Mouse (Mus musculus) limb, embryonic 14.5 days (tissue): Measurements from ENCODE around the gene Dcaf8. TPM values are rescaled to one million over a fixed set of nuclear protein-coding genes. Genes with fewer than 3 reads are reported as not detected.

Source experiments
- ATAC-seq: fragments of 200-750 bp; cut with Nextera tagmentation; 2 replicates; pipeline ENCODE4 v1.8.0; 2017; ENCODE audit warnings: low read depth, moderate number of reproducible peaks, moderate TSS enrichment; ENCODE audit not compliant: low FRiP score
- DNase-seq: peaks from one replicate; pipeline ENCODE4 v3.0.0-alpha.2; 2015; ENCODE audit warnings: low spot score
- H3K27ac ChIP-seq: fragments of 300-500 bp; sonication (generic); replicated peaks from 2 replicates; pipeline ENCODE4 v1.5.1; 2014; ENCODE audit warnings: low read depth, mild to moderate bottlenecking, low read length, moderate library complexity, mixed read lengths
- H3K27me3 ChIP-seq: fragments of 300-500 bp; sonication (generic); 2 replicates; pipeline ENCODE4 v1.6.1; 2014; ENCODE audit warnings: low read length, mixed read lengths; ENCODE audit not compliant: control insufficient read depth, insufficient read depth
- H3K36me3 ChIP-seq: fragments of 300-500 bp; sonication (generic); 2 replicates; pipeline ENCODE4 v1.6.1; 2014; ENCODE audit warnings: mild to moderate bottlenecking, low read length, moderate library complexity, mixed read lengths; ENCODE audit not compliant: control insufficient read depth, insufficient read depth
- H3K4me1 ChIP-seq: fragments of 300-500 bp; sonication (generic); 2 replicates; pipeline ENCODE4 v1.6.1; 2014; ENCODE audit warnings: antibody characterized with exemption, low read length, mixed read lengths; ENCODE audit not compliant: control insufficient read depth, insufficient read depth
- H3K4me2 ChIP-seq: fragments of 300-500 bp; sonication (generic); replicated peaks from 2 replicates; pipeline ENCODE4 v1.6.1; 2014; ENCODE audit warnings: low read depth, mild to moderate bottlenecking, low read length, moderate library complexity; ENCODE audit not compliant: severe bottlenecking
- H3K4me3 ChIP-seq: fragments of 300-500 bp; sonication (generic); replicated peaks from 2 replicates; pipeline ENCODE4 v1.5.1; 2014; ENCODE audit warnings: low read length
- H3K9ac ChIP-seq: fragments of 300-500 bp; sonication (generic); 2 replicates; pipeline ENCODE4 v1.6.1; 2014; ENCODE audit warnings: mild to moderate bottlenecking, low read depth, low read length, moderate library complexity; ENCODE audit not compliant: severe bottlenecking
- H3K9me3 ChIP-seq: fragments of 300-500 bp; sonication (generic); 2 replicates; pipeline ENCODE4 v1.6.1; 2016; ENCODE audit warnings: low read length; ENCODE audit not compliant: control insufficient read depth
- POLR2A ChIP-seq: fragments of 200-500 bp; IDR thresholded peaks from 2 replicates; pipeline ENCODE4 v1.8.0; 2012; ENCODE audit warnings: inconsistent platforms, mild to moderate bottlenecking, moderate library complexity, borderline replicate concordance; ENCODE audit not compliant: insufficient read depth, insufficient read length; ENCODE audit errors: extremely low read depth
- WGBS: fragments of 180-500 bp; shearing (Covaris S2); extraction: QIAGEN DNeasy Blood & Tissue Kit; methylation state at CpG from one replicate; pipeline ENCODE4 v1.1.7; 2014; 5-methylcytosine and 5-hydroxymethylcytosine counted together
- polyA plus RNA-seq, 2 experiments: library from polyadenylated mRNA; depleted of rRNA in 1 of 2; stranded (reverse) in 1 of 2; unstranded in 1 of 2; fragments of >200 nt; fragmentation: Nextera tagmentation in 1 of 2; extraction: Ambion mirVana in 1 of 2; gene quantifications; 2 replicates each; pipeline versions ENCODE4 v1.2.1 to v1.2.3; 2012 to 2014

Gene Dcaf8
- polyA plus RNA-seq, 2 experiments: 120 to 121 TPM

- TF ChIP-seq POLR2A: no peak
- ATAC-seq: no peak
- Histone ChIP-seq H3K4me1 (no peaks in the 10 kb centered on the region), H3K4me3 (no peak overlapping the region), H3K27ac (no peak overlapping the region), H3K36me3 (peaks cover 21% of the 10 kb centered on the region), H3K9me3 (no peaks in the 10 kb centered on the region), H3K4me2 (no peak overlapping the region), H3K9ac (no peak overlapping the region), H3K27me3 (no peaks in the 10 kb centered on the region)
- DNase-seq: no peak
- 75% methylated on average over 4 of the region's 4 CpGs for WGBS
Observed at GRCm38 (mm10) chr1:172159970-172160369, 12.1 kb downstream of the Dcaf8 start.

DNA sequence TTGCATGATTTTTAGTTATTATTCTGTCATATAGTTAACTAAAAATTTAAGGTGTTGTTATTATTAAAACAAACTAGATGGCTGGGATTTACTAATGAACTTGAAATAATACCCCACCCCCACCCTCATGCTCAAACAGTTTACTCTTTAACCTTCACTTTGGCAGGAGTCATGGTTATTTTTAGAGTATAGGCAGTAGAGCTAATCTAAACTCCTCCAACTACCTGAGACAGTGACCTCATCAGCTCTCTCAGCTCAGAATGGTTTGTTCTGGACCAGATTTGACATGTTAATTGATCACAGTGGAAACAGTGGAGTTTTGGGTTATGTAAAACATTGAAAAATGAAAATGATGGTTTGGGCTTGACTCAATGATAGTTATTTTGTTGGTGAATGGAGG, 12.6 kb downstream of the Dcaf8 start:
- H3K4me2 ChIP-seq: no peak overlapping the region
- H3K36me3 ChIP-seq: peaks cover 21% of the 10 kb centered on the region
- no peak overlapping the region for H3K9ac ChIP-seq
- H3K4me1 ChIP-seq: no peaks in the 10 kb centered on the region
- no peak overlapping the region for H3K4me3 ChIP-seq
- DNase-seq (no peak), ATAC-seq (no peak)
- no peaks in the 10 kb centered on the region for H3K9me3 ChIP-seq
- no peak for TF ChIP-seq POLR2A
- H3K27ac ChIP-seq: no peak overlapping the region
- H3K27me3 ChIP-seq: no peaks in the 10 kb centered on the region

- H3K36me3 ChIP-seq: peaks cover 23% of the 10 kb centered on the region
- no peak overlapping the region for H3K9ac ChIP-seq
- H3K27ac ChIP-seq: no peak overlapping the region
- peak; percentile 30 for DNase-seq
- ATAC-seq: no peak
- H3K9me3 ChIP-seq: no peaks in the 10 kb centered on the region
- H3K4me3 ChIP-seq: no peak overlapping the region
- H3K4me1 ChIP-seq: no peaks in the 10 kb centered on the region
- no peak for TF ChIP-seq POLR2A
- WGBS: 95% methylated on average over 1 of the region's 1 CpGs
- no peak overlapping the region for H3K4me2 ChIP-seq
- H3K27me3 ChIP-seq: no peaks in the 10 kb centered on the region
Observed at GRCm38 (mm10) chr1:172162009-172162408, 14.1 kb downstream of the Dcaf8 start.

DNA sequence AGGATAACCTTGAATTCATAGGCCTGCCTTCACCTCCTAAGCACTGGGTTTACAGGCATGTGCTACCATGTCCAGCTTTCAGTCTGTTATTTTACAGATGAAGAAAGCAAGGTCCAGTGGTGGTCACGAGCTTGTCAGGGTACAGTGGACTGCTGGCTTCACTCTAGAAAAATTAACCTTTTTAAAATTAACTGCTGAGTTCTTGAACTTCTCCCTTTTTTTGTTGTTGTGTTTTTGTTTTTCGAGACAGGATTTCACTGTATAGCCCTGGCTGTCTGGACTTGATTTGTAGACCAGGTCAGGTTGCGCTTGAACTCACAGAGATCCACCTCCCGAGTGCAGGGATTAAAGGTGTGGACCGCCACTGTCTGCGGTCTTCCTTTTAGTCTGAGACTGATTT, 15.1 kb downstream of the Dcaf8 start:
- no peak overlapping the region for H3K4me2 ChIP-seq
- DNase-seq (no peak), ATAC-seq (no peak)
- no peaks in the 10 kb centered on the region for H3K4me1 ChIP-seq
- 79% methylated on average over 6 of the region's 6 CpGs for WGBS
- no peaks in the 10 kb centered on the region for H3K27me3 ChIP-seq
- TF ChIP-seq POLR2A: no peak
- H3K9ac ChIP-seq: no peak overlapping the region
- H3K27ac ChIP-seq: no peak overlapping the region
- no peak overlapping the region for H3K4me3 ChIP-seq
- peaks cover 32% of the 10 kb centered on the region for H3K36me3 ChIP-seq
- H3K9me3 ChIP-seq: no peaks in the 10 kb centered on the region

DNA sequence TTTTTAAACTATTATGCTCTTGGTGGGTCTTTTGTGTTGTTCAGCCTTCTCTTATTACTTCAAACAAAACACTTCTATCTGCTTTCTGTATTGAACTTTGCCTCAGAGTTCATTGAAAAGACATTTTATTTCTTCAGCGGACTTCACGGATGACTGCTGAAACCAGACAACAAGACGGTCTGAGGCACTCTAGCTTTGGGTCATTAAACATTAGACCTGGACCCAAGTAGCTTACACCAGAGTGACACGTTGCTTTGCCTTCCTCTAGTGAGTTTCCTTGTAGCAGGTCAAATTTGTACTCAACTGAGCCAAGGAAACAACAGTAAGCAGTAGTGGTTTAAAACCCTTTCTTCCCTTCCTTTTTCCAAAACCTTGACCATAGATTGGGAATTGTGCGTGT, 20.0 kb downstream of the Dcaf8 start:
- peaks cover 77% of the 10 kb centered on the region for H3K36me3 ChIP-seq
- H3K27me3 ChIP-seq: no peaks in the 10 kb centered on the region
- 92% methylated on average over 5 of the region's 5 CpGs for WGBS

GRCm38 (mm10) chr1:172169809-172170208, 21.9 kb downstream of the Dcaf8 start:
- H3K9me3 ChIP-seq: no peaks in the 10 kb centered on the region
- no peak overlapping the region for H3K9ac ChIP-seq
- no peaks in the 10 kb centered on the region for H3K27me3 ChIP-seq
- WGBS: 90% methylated on average over 5 of the region's 5 CpGs
- no peak for ATAC-seq
- no peaks in the 10 kb centered on the region for H3K4me1 ChIP-seq
- TF ChIP-seq POLR2A: no peak
- H3K36me3 ChIP-seq: peaks cover 95% of the 10 kb centered on the region
- H3K27ac ChIP-seq: no peak overlapping the region
- no peak overlapping the region for H3K4me3 ChIP-seq
- no peak overlapping the region for H3K4me2 ChIP-seq
- DNase-seq: no peak

More for the DNA sequence above, 20.0 kb downstream of the Dcaf8 start:
- Histone ChIP-seq H3K4me1 (no peaks in the 10 kb centered on the region), H3K9ac (no peak overlapping the region), H3K4me2 (no peak overlapping the region), H3K9me3 (no peaks in the 10 kb centered on the region), H3K27ac (no peak overlapping the region), H3K4me3 (no peak overlapping the region)
- DNase-seq (no peak), ATAC-seq (no peak)
- no peak for TF ChIP-seq POLR2A
